Mouse (Mus musculus): ENCODE results near the gene Gm1043. TPM values are rescaled to one million over a fixed set of nuclear protein-coding genes. Genes with fewer than 3 reads are reported as not detected.

Gene Gm1043
- polyA plus RNA-seq, 1 experiment from 2014 or later, result not detected

Other genes starting within 250 kb of the Gm1043 start
- 1.2 and 1.4 TPM in 2 replicates for gene Ppp2r2c, start 216.9 kb upstream of the Gm1043 start, polyA plus RNA-seq (2014; fragmentation: Nextera tagmentation; extraction: Ambion mirVana)
- gene Wfs1, start 96.2 kb upstream of the Gm1043 start, polyA plus RNA-seq (2014; fragmentation: Nextera tagmentation; extraction: Ambion mirVana), result 5.9 and 6.4 TPM in 2 replicates
- 82.9 and 96.6 TPM in 2 replicates for gene Crmp1, start 156.6 kb downstream of the Gm1043 start, polyA plus RNA-seq (2014; fragmentation: Nextera tagmentation; extraction: Ambion mirVana)

Data from embryonic facial prominence, embryonic 11.5 days (tissue).